Mouse (Mus musculus) olfactory bulb, adult 2 months (tissue): ENCODE measurements around the gene Sik3. TPM values are rescaled to one million over a fixed set of nuclear protein-coding genes. Genes with fewer than 3 reads are reported as not detected.
"Not testable (repeated sequence)": the region's sequence is repeated elsewhere in the genome, so short reads cannot be mapped to it uniquely, and the experiment has no call there.

Experiments used
- H3K27ac ChIP-seq: fragments of 200-500 bp; 2 replicates; pipeline ENCODE4 v1.5.1; 2012; ENCODE audit warnings: low read depth, low read length; ENCODE audit not compliant: insufficient read depth
- H3K4me1 ChIP-seq: fragments of 200-500 bp; 2 replicates; pipeline ENCODE4 v1.6.1; 2012; ENCODE audit warnings: low read length; ENCODE audit not compliant: control insufficient read depth, insufficient read depth
- H3K4me3 ChIP-seq: fragments of 200-500 bp; 2 replicates; pipeline ENCODE4 v1.5.1; 2012; ENCODE audit warnings: mild to moderate bottlenecking, low read depth, low read length, moderate library complexity; ENCODE audit not compliant: insufficient read depth
- CTCF ChIP-seq: fragments of 200-500 bp; IDR thresholded peaks from 2 replicates; pipeline ENCODE4 v1.5.1; 2012; ENCODE audit warnings: low read depth, mild to moderate bottlenecking, low read length, moderate library complexity; ENCODE audit not compliant: insufficient read depth
- POLR2A ChIP-seq: fragments of 200-500 bp; IDR thresholded peaks from 2 replicates; pipeline ENCODE4 v1.6.1; 2012; ENCODE audit warnings: mild to moderate bottlenecking, low read depth, low read length, moderate library complexity; ENCODE audit not compliant: insufficient read depth
- WGBS: fragments of 180-500 bp; shearing (Covaris S2); methylation state at CpG from one replicate; pipeline ENCODE4 v1.1.7; 2018; 5-methylcytosine and 5-hydroxymethylcytosine counted together
- polyA plus RNA-seq: library from polyadenylated mRNA; stranded (reverse); fragments of >200 nt; gene quantifications from 2 replicates; pipeline ENCODE4 v1.2.4, GENCODE M21; 2012; ENCODE audit warnings: low replicate concordance; ENCODE audit not compliant: missing spikeins, insufficient read depth, insufficient read length

Gene Sik3
- polyA plus RNA-seq, 1 experiment: 51.7 TPM

- no peak overlapping the region for H3K4me3 ChIP-seq
- TF ChIP-seq POLR2A (no peak), CTCF (no peak)
- peaks cover 21% of the 10 kb centered on the region for H3K4me1 ChIP-seq
- no peak overlapping the region for H3K27ac ChIP-seq
- 82% methylated on average over 2 of the region's 2 CpGs for WGBS
Measured at GRCm38 (mm10) chr9:46126295-46126694, 113.7 kb downstream of the Sik3 start.

- WGBS: 58% methylated on average over 5 of the region's 5 CpGs
- Histone ChIP-seq H3K27ac (no peak overlapping the region), H3K4me3 (no peak overlapping the region), H3K4me1 (peaks cover 18% of the 10 kb centered on the region)
- TF ChIP-seq CTCF: no peak
- TF ChIP-seq POLR2A: no peak
Measured at GRCm38 (mm10) chr9:46127326-46127725, 114.7 kb downstream of the Sik3 start.

DNA sequence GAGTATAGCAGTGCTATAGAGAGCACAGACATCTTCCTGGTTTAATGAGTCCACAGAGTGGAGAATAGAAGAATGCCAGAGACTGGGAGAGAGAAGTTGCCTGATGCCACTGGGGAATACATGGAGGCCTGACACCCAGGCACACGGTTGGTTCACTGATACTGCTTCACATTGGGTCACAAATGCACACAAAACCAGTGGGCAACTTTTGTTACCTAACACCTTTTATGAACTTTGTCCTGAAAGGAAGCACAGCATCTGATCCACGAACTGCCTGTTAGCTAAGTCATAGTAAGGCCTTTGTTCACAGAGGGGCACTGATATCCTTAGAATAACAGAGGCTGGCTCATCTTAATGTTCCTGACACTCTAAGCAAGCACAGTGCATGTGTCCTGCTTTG, 116.6 kb downstream of the Sik3 start:
- no peak overlapping the region for H3K27ac ChIP-seq
- 66% methylated on average over 2 of the region's 2 CpGs for WGBS
- peaks cover 15% of the 10 kb centered on the region for H3K4me1 ChIP-seq
- H3K4me3 ChIP-seq: no peak overlapping the region
- no peak for TF ChIP-seq POLR2A
- no peak for TF ChIP-seq CTCF

GRCm38 (mm10) chr9:46132821-46133220, 120.2 kb downstream of the Sik3 start:
- H3K4me3 ChIP-seq, H3K27ac ChIP-seq: not testable (repeated sequence)
- H3K4me1 ChIP-seq: peaks cover 13% of the 10 kb centered on the region

DNA sequence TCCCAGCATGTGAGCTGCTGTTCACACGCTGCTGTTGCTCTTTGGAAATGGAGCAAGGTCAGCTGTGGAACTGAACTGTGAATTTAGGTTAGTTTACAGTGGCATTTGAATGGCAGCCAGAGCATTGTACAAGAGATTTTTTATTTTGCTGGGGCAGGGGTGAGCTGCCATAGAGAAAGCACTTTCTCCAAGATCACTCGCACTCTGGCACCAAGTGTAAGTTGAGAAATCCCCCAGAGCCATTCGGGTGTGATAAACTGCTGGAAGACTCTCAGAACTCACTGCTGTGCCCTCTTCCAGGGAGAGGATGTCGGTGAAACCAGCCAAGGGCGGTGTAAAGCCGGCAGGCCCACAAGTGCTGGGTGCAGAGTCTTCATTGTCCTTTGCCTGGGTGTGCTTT, 126.2 kb downstream of the Sik3 start:
- 48% methylated on average over 6 of the region's 6 CpGs for WGBS
- Histone ChIP-seq H3K27ac (no peak overlapping the region), H3K4me3 (no peak overlapping the region), H3K4me1 (peaks cover 10% of the 10 kb centered on the region; the same call in 1 of the 2 replicates)
- TF ChIP-seq POLR2A (no peak), CTCF (no peak)

- Histone ChIP-seq H3K4me3 (no peak overlapping the region), H3K4me1 (peaks cover 10% of the 10 kb centered on the region; the same call in 1 of the 2 replicates), H3K27ac (no peak overlapping the region)
- TF ChIP-seq CTCF (no peak), POLR2A (no peak)
- WGBS: 83% methylated on average over 1 of the region's 1 CpGs
Measured at GRCm38 (mm10) chr9:46140811-46141210, 128.2 kb downstream of the Sik3 start.

- Histone ChIP-seq H3K27ac (no peak overlapping the region), H3K4me3 (no peak overlapping the region), H3K4me1 (peaks cover 6% of the 10 kb centered on the region; the same call in 1 of the 2 replicates)
- TF ChIP-seq CTCF: no peak
- TF ChIP-seq POLR2A: no peak
- 56% methylated on average over 1 of the region's 1 CpGs for WGBS
Measured at GRCm38 (mm10) chr9:46142031-46142430, 129.4 kb downstream of the Sik3 start.

- Histone ChIP-seq H3K4me1 (peaks cover 6% of the 10 kb centered on the region; the same call in 1 of the 2 replicates), H3K27ac (no peak overlapping the region), H3K4me3 (no peak overlapping the region)
- TF ChIP-seq POLR2A (no peak), CTCF (no peak)
- WGBS: 100% methylated on average over 1 of the region's 1 CpGs
Measured at GRCm38 (mm10) chr9:46142492-46142891, 129.9 kb downstream of the Sik3 start.

DNA sequence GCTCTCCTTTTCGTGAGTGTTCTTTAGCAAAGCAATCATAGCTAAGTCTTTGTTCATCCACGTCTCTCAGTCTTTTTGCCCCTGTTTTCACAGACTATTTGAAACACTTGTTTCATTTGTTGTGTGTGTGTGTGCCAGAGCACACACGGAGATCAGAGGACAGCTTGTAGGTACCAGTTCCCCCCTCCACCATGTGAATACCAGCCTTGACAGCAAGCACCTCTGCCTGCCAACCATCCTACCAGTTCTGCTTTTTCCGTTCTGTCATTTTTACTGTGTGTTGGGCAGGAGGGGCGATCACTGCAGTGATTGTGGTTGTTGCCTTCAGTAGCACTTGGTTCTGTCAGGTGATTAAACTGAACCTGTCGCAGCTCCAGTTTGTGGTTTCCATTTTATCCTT, 132.4 kb downstream of the Sik3 start:
- no peak for TF ChIP-seq POLR2A
- no peak for TF ChIP-seq CTCF
- H3K27ac ChIP-seq: no peak overlapping the region
- WGBS: 72% methylated on average over 6 of the region's 6 CpGs
- no peak overlapping the region for H3K4me3 ChIP-seq
- peaks cover 3% of the 10 kb centered on the region for H3K4me1 ChIP-seq

DNA sequence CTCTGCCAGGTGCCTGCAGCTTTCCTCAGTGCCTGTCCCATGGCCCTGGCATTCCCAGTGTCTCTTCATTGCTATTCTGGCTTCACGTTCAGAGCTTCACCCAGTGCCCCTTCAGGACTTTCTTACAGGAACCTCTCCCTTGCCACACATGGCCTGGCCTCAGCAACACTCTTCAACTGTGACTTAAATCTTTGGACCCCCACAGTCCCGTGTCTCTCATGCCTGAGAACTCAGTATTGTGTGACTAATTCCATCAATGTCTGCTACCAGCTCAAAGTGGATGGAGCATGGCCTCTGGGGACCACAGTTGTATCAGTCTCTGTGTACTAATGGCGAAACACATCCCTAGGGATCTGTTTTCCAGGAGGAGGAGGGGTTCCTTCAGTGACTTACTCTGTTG, 133.8 kb downstream of the Sik3 start:
- H3K4me1 ChIP-seq: peaks cover 6% of the 10 kb centered on the region
- no peak overlapping the region for H3K4me3 ChIP-seq
- no peak for TF ChIP-seq CTCF
- no peak for TF ChIP-seq POLR2A
- WGBS: 72% methylated on average over 3 of the region's 3 CpGs
- H3K27ac ChIP-seq: no peak overlapping the region
